Mouse (Mus musculus): ENCODE data around the gene Srsf1. TPM values are rescaled to one million over a fixed set of nuclear protein-coding genes. Genes with fewer than 3 reads are reported as not detected.
A peak's percentile ranks its signal among the peaks of the same experiment; 100 is the strongest.

The Srsf1 gene
- polyA plus RNA-seq, 1 experiment from 2014 or later, result 446 TPM

- peak overlapping the region; percentile 96 for H3K27ac ChIP-seq (ENCODE audit: low read depth)
- H3K4me2 ChIP-seq, result peak overlapping the region; percentile 77
- H3K9ac ChIP-seq, result peak overlapping the region; percentile 95
- no peak for TF ChIP-seq CTCF (IDR thresholded peaks at IDR 0.05; ENCODE audit: low read depth)
- DNase-seq (no peak), ATAC-seq (ENCODE audit: insufficient read depth) (no peak)
- WGBS, result under 1% methylated on average over 12 of the region's 12 CpGs
- H3K27me3 ChIP-seq (ENCODE audit: insufficient read depth, low read length), result no peaks in the 10 kb centered on the region
- H3K4me3 ChIP-seq (ENCODE audit: low read depth, low read length), result peak overlapping the region; percentile 99
- H3K4me1 ChIP-seq (ENCODE audit: insufficient read depth), result peaks cover 19% of the 10 kb centered on the region
- H3K9me3 ChIP-seq (ENCODE audit: low read depth, low read length), result no peaks in the 10 kb centered on the region
- peaks cover 13% of the 10 kb centered on the region for H3K36me3 ChIP-seq (ENCODE audit: insufficient read depth)
Observed at GRCm38 (mm10) chr11:88069246-88069570, 22.0 kb downstream of the Srsf1 start.

- no peak for TF ChIP-seq CTCF (IDR thresholded peaks at IDR 0.05; ENCODE audit: low read depth)
- Histone ChIP-seq H3K4me1 (ENCODE audit: insufficient read depth) (peaks cover 19% of the 10 kb centered on the region), H3K9me3 (ENCODE audit: low read depth, low read length) (no peaks in the 10 kb centered on the region), H3K4me3 (ENCODE audit: low read depth, low read length) (peak overlapping the region; percentile 99), H3K27me3 (ENCODE audit: insufficient read depth, low read length) (no peaks in the 10 kb centered on the region), H3K9ac (peak overlapping the region; percentile 45), H3K4me2 (peak overlapping the region; percentile 77), H3K36me3 (ENCODE audit: insufficient read depth) (peaks cover 24% of the 10 kb centered on the region), H3K27ac (ENCODE audit: low read depth) (0 out of 2 replicates have a peak overlapping the region, but pooled peaks have one; percentile 22)
- ATAC-seq (ENCODE audit: insufficient read depth) (no peak), DNase-seq (no peak)
- WGBS, result 24% methylated on average over 4 of the region's 4 CpGs
Observed at GRCm38 (mm10) chr11:88070392-88070791, 23.2 kb downstream of the Srsf1 start.

GRCm38 (mm10) chr11:88071113-88071512 is 23.9 kb downstream of the Srsf1 start:
- H3K36me3 ChIP-seq (ENCODE audit: insufficient read depth), result peaks cover 31% of the 10 kb centered on the region
- ATAC-seq (ENCODE audit: insufficient read depth), result no peak
- H3K4me2 ChIP-seq, result peak overlapping the region; percentile 77
- H3K9ac ChIP-seq, result peak overlapping the region; percentile 45; the same call in 1 of the 2 replicates
- WGBS, result 30% methylated on average over 5 of the region's 5 CpGs
- peak overlapping the region; percentile 11 for H3K4me3 ChIP-seq (ENCODE audit: low read depth, low read length)
- 0 out of 2 replicates have a peak overlapping the region, but pooled peaks have one; percentile 22 for H3K27ac ChIP-seq (ENCODE audit: low read depth)
- H3K27me3 ChIP-seq (ENCODE audit: insufficient read depth, low read length), result no peaks in the 10 kb centered on the region
- no peak for TF ChIP-seq CTCF (IDR thresholded peaks at IDR 0.05; ENCODE audit: low read depth)
- peak; percentile 40 for DNase-seq
- no peaks in the 10 kb centered on the region for H3K9me3 ChIP-seq (ENCODE audit: low read depth, low read length)
- peaks cover 19% of the 10 kb centered on the region for H3K4me1 ChIP-seq (ENCODE audit: insufficient read depth)

GRCm38 (mm10) chr11:88073343-88073875 is 26.2 kb downstream of the Srsf1 start:
- peaks cover 52% of the 10 kb centered on the region for H3K36me3 ChIP-seq (ENCODE audit: insufficient read depth)
- H3K4me1 ChIP-seq (ENCODE audit: insufficient read depth), result peaks cover 19% of the 10 kb centered on the region
- WGBS, result 67% methylated on average over 14 of the region's 14 CpGs

GRCm38 (mm10) chr11:88075701-88076100 is 28.5 kb downstream of the Srsf1 start:
- Histone ChIP-seq H3K27me3 (ENCODE audit: insufficient read depth, low read length) (no peaks in the 10 kb centered on the region), H3K9me3 (ENCODE audit: low read depth, low read length) (no peaks in the 10 kb centered on the region), H3K4me3 (ENCODE audit: low read depth, low read length) (no peak overlapping the region), H3K27ac (ENCODE audit: low read depth) (no peak overlapping the region), H3K36me3 (ENCODE audit: insufficient read depth) (peaks cover 75% of the 10 kb centered on the region), H3K4me1 (ENCODE audit: insufficient read depth) (peaks cover 9% of the 10 kb centered on the region), H3K4me2 (no peak overlapping the region), H3K9ac (no peak overlapping the region)
- ATAC-seq (ENCODE audit: insufficient read depth), result no peak
- WGBS, result 75% methylated on average over 1 of the region's 1 CpGs
- TF ChIP-seq CTCF (IDR thresholded peaks at IDR 0.05; ENCODE audit: low read depth), result no peak
- no peak for DNase-seq

More at GRCm38 (mm10) chr11:88073343-88073875, 26.2 kb downstream of the Srsf1 start:
- no peaks in the 10 kb centered on the region for H3K27me3 ChIP-seq (ENCODE audit: insufficient read depth, low read length)
- DNase-seq, result no peak
- no peak overlapping the region for H3K4me3 ChIP-seq (ENCODE audit: low read depth, low read length)
- no peak for ATAC-seq (ENCODE audit: insufficient read depth)
- no peak for TF ChIP-seq CTCF (IDR thresholded peaks at IDR 0.05; ENCODE audit: low read depth)
- H3K9me3 ChIP-seq (ENCODE audit: low read depth, low read length), result no peaks in the 10 kb centered on the region
- H3K9ac ChIP-seq, result no peak overlapping the region
- no peak overlapping the region for H3K4me2 ChIP-seq
- H3K27ac ChIP-seq (ENCODE audit: low read depth), result no peak overlapping the region

GRCm38 (mm10) chr11:88076394-88076793 is 29.2 kb downstream of the Srsf1 start:
- TF ChIP-seq CTCF (IDR thresholded peaks at IDR 0.05; ENCODE audit: low read depth), result no peak
- no peak overlapping the region for H3K4me2 ChIP-seq
- no peaks in the 10 kb centered on the region for H3K27me3 ChIP-seq (ENCODE audit: insufficient read depth, low read length)
- WGBS, result 67% methylated on average over 1 of the region's 1 CpGs
- peaks cover 82% of the 10 kb centered on the region for H3K36me3 ChIP-seq (ENCODE audit: insufficient read depth)
- DNase-seq (no peak), ATAC-seq (ENCODE audit: insufficient read depth) (no peak)
- no peak overlapping the region for H3K9ac ChIP-seq
- no peak overlapping the region for H3K4me3 ChIP-seq (ENCODE audit: low read depth, low read length)
- peaks cover 8% of the 10 kb centered on the region; the same call in 1 of the 2 replicates for H3K4me1 ChIP-seq (ENCODE audit: insufficient read depth)
- H3K27ac ChIP-seq (ENCODE audit: low read depth), result no peak overlapping the region
- no peaks in the 10 kb centered on the region for H3K9me3 ChIP-seq (ENCODE audit: low read depth, low read length)

- Histone ChIP-seq H3K36me3 (ENCODE audit: insufficient read depth) (peaks cover 61% of the 10 kb centered on the region), H3K4me3 (ENCODE audit: low read depth, low read length) (no peak overlapping the region), H3K9ac (no peak overlapping the region), H3K27me3 (ENCODE audit: insufficient read depth, low read length) (no peaks in the 10 kb centered on the region), H3K9me3 (ENCODE audit: low read depth, low read length) (no peaks in the 10 kb centered on the region), H3K4me1 (ENCODE audit: insufficient read depth) (peaks cover 4% of the 10 kb centered on the region; the same call in 1 of the 2 replicates), H3K4me2 (no peak overlapping the region), H3K27ac (ENCODE audit: low read depth) (no peak overlapping the region)
- no peak for TF ChIP-seq CTCF (IDR thresholded peaks at IDR 0.05; ENCODE audit: low read depth)
- ATAC-seq (ENCODE audit: insufficient read depth) (no peak), DNase-seq (no peak)
- 66% methylated on average over 6 of the region's 6 CpGs for WGBS
Observed at GRCm38 (mm10) chr11:88083699-88084098, 36.5 kb downstream of the Srsf1 start.

All from lung, embryonic 14.5 days (tissue).